Mouse (Mus musculus) heart, embryonic 14.5 days (tissue): ENCODE data around the gene AC124502.3. TPM values are rescaled to one million over a fixed set of nuclear protein-coding genes. Genes with fewer than 3 reads are reported as not detected.

ENCODE experiments used
- ATAC-seq: fragments of 200-750 bp; cut with Nextera tagmentation; 2 replicates; pipeline ENCODE4 v1.8.0; 2017; ENCODE audit warnings: low read depth, moderate TSS enrichment; ENCODE audit not compliant: insufficient number of reproducible peaks, insufficient read depth, low FRiP score
- H3K27ac ChIP-seq, 2 experiments: fragments of 200-500 bp in 1 of 2; fragments of 300-500 bp in 1 of 2; sonication (generic) in 1 of 2; replicated peaks in 1 of 2; 2 replicates each; pipeline ENCODE4 v1.5.1; 2012 to 2014; ENCODE audit warnings: low read depth in 2 of 2, low read length in 2 of 2, control low read depth in 1 of 2, mild to moderate bottlenecking in 1 of 2, mixed read lengths in 1 of 2; ENCODE audit not compliant: control insufficient read depth in 1 of 2, insufficient read depth in 1 of 2
- H3K27me3 ChIP-seq: fragments of 300-500 bp; sonication (generic); 2 replicates; pipeline ENCODE4 v1.6.1; 2014; ENCODE audit warnings: mild to moderate bottlenecking, low read length, control low read depth; ENCODE audit not compliant: control insufficient read depth, insufficient read depth
- H3K36me3 ChIP-seq: fragments of 300-500 bp; sonication (generic); 2 replicates; pipeline ENCODE4 v1.6.1; 2014; ENCODE audit warnings: mild to moderate bottlenecking, control low read depth, low read length, mixed read lengths; ENCODE audit not compliant: control insufficient read depth, insufficient read depth
- H3K4me1 ChIP-seq, 2 experiments: fragments of 200-500 bp in 1 of 2; fragments of 300-500 bp in 1 of 2; sonication (generic) in 1 of 2; 2 replicates each; pipeline ENCODE4 v1.6.1; 2012 to 2014; ENCODE audit warnings: low read length in 2 of 2, control low read depth in 1 of 2, mixed read lengths in 1 of 2; ENCODE audit not compliant: control insufficient read depth in 2 of 2, insufficient read depth in 2 of 2
- H3K4me2 ChIP-seq: fragments of 300-500 bp; sonication (generic); 2 replicates; pipeline ENCODE4 v1.6.1; 2014; ENCODE audit warnings: mild to moderate bottlenecking, low read length
- H3K4me3 ChIP-seq, 2 experiments: fragments of 200-500 bp in 1 of 2; fragments of 300-500 bp in 1 of 2; sonication (generic) in 1 of 2; 2 replicates each; pipeline ENCODE4 v1.5.1; 2012 to 2014; ENCODE audit warnings: low read length in 2 of 2, mild to moderate bottlenecking in 2 of 2, control low read depth in 1 of 2, low read depth in 1 of 2, moderate library complexity in 1 of 2; ENCODE audit not compliant: control insufficient read depth in 1 of 2, insufficient read depth in 1 of 2
- H3K9ac ChIP-seq: fragments of 300-500 bp; sonication (generic); 2 replicates; pipeline ENCODE4 v1.6.1; 2014; ENCODE audit warnings: mild to moderate bottlenecking, low read length
- H3K9me3 ChIP-seq: fragments of 300-500 bp; sonication (generic); 2 replicates; pipeline ENCODE4 v1.6.1; 2016; ENCODE audit warnings: low read length, control low read depth; ENCODE audit not compliant: control insufficient read depth
- WGBS: fragments of 180-500 bp; shearing (Covaris S2); extraction: QIAGEN DNeasy Blood & Tissue Kit; methylation state at CpG from one replicate; pipeline ENCODE4 v1.1.7; 2014; 5-methylcytosine and 5-hydroxymethylcytosine counted together
- polyA plus RNA-seq: library from polyadenylated mRNA; unstranded; fragments of >200 nt; fragmentation: Nextera tagmentation; extraction: Ambion mirVana; gene quantifications from 2 replicates; pipeline ENCODE4 v1.2.1, GENCODE M21; 2014

Gene AC124502.3
- polyA plus RNA-seq, 1 experiment from 2014 or later, result 1.4 TPM

DNA sequence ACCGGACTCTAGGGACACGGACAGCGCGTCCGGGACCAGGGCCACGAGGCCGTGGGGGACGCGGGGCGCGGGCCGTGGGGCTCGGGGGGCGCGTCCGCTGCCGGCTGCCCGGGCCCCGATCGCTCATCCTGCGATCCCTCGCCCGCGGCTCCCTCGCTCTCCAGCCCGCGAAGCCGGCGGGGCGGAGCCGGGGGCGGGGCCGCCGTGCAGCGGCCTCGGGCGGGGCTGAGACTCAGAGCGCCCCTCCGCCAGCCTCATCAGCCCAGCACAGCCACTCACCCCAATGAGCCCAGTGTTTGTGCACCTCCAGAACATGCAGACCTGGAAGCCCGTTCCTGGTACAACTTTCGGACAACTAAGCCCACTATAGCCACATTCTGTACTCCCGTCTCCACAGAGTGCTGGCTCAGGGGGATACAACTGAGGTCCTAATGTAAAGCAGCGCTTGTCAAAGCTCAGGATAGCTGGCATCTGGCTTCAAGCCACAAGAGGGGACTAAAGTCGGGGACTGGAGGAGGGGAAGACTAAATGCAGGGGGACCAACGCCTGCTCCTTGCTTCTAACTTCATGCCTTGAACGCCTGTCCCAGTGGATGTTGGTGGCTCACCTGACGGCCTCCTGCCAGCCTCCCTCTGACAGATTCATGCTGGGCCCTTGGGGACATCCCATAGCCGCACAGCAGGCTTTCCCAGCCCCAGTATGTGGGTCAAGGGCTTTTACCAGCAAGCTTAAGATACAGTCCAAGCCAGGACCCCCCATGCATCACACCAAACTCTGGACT lies 59.9 kb downstream of the AC124502.3 start, which contains the start of gene Cnih2:
TSS of gene Cnih2 (minus strand) at position 159 of the 781 bp plus-strand sequence.
- H3K9me3 ChIP-seq, result no peaks in the 10 kb centered on the region
- WGBS, result 3% methylated on average over 46 of the region's 48 CpGs
- H3K4me1 ChIP-seq, result peaks cover 8 to 36% of the 10 kb centered on the region in 2 experiments; a peak in 3 of 4 replicates
- H3K36me3 ChIP-seq, result peaks cover 45% of the 10 kb centered on the region
- H3K4me2 ChIP-seq, result peak within 1 kb of the TSS; percentile 90
- H3K4me3 ChIP-seq, result peak within 1 kb of the TSS; percentile 42 to 46
- H3K9ac ChIP-seq, result peak within 1 kb of the TSS; percentile 64
- 0 out of 2 replicates have a peak, but pooled peaks cover 3% of the 10 kb centered on the region for H3K27me3 ChIP-seq
- no peak within 1 kb of the TSS for H3K27ac ChIP-seq
- peak; percentile 39 for ATAC-seq

Other genes with a start within 250 kb of the AC124502.3 start
- gene Rbm4, start 245.0 kb upstream of the AC124502.3 start, polyA plus RNA-seq, result 55.9 and 63.1 TPM in 2 replicates
- 20.9 and 24.4 TPM in 2 replicates for gene Gm21992, start 227.3 kb upstream of the AC124502.3 start, polyA plus RNA-seq
- 41.5 and 42.6 TPM in 2 replicates for gene Rbm14, start 227.3 kb upstream of the AC124502.3 start, polyA plus RNA-seq
- 38.8 and 39.0 TPM in 2 replicates for gene Ccs, start 199.6 kb upstream of the AC124502.3 start, polyA plus RNA-seq
- gene Ccdc87, start 199.5 kb upstream of the AC124502.3 start, polyA plus RNA-seq, result not detected in 2 replicates
- 36.9 and 39.2 TPM in 2 replicates for gene Ctsf, start 183.8 kb upstream of the AC124502.3 start, polyA plus RNA-seq
- gene Actn3, start 161.0 kb upstream of the AC124502.3 start, polyA plus RNA-seq, result 1.5 and 2.0 TPM in 2 replicates
- 7.2 and 8.2 TPM in 2 replicates for gene Zdhhc24, start 160.2 kb upstream of the AC124502.3 start, polyA plus RNA-seq
- 1.5 and 2.4 TPM in 2 replicates for gene Bbs1, start 132.3 kb upstream of the AC124502.3 start, polyA plus RNA-seq
- 60.8 and 71.8 TPM in 2 replicates for gene Dpp3, start 110.6 kb upstream of the AC124502.3 start, polyA plus RNA-seq
- gene Peli3, start 95.8 kb upstream of the AC124502.3 start, polyA plus RNA-seq, result 0.51 and 0.81 TPM in 2 replicates
- gene Mrpl11, start 76.7 kb upstream of the AC124502.3 start, polyA plus RNA-seq, result 110 and 111 TPM in 2 replicates
- 0.18 TPM in 1 of 2 replicates, not detected in the other for gene Npas4, start 48.6 kb upstream of the AC124502.3 start, polyA plus RNA-seq
- 10.2 and 10.9 TPM in 2 replicates for gene Slc29a2, start 15.0 kb upstream of the AC124502.3 start, polyA plus RNA-seq
- gene B4gat1, start 65 bp upstream of the AC124502.3 start, polyA plus RNA-seq, result 49.9 and 53.1 TPM in 2 replicates
- gene Brms1, start 2.5 kb downstream of the AC124502.3 start, polyA plus RNA-seq, result 27.5 and 31.2 TPM in 2 replicates
- 1.9 and 2.7 TPM in 2 replicates for gene Rin1, start 11.6 kb downstream of the AC124502.3 start, polyA plus RNA-seq
- 15.3 and 16.8 TPM in 2 replicates for gene Cd248, start 29.2 kb downstream of the AC124502.3 start, polyA plus RNA-seq
- gene Tmem151a, start 46.6 kb downstream of the AC124502.3 start, polyA plus RNA-seq, result 3.7 and 3.9 TPM in 2 replicates
- gene Yif1a, start 49.6 kb downstream of the AC124502.3 start, polyA plus RNA-seq, result 112 and 122 TPM in 2 replicates
- gene Cnih2, start 59.6 kb downstream of the AC124502.3 start, polyA plus RNA-seq, result 4.4 and 5.4 TPM in 2 replicates
- gene Rab1b, start 68.2 kb downstream of the AC124502.3 start, polyA plus RNA-seq, result 223 and 231 TPM in 2 replicates
- 16.5 and 20.7 TPM in 2 replicates for gene Klc2, start 79.7 kb downstream of the AC124502.3 start, polyA plus RNA-seq
- 20.9 TPM in 2 replicates for gene Pacs1, start 234.2 kb downstream of the AC124502.3 start, polyA plus RNA-seq